Mouse (Mus musculus) lung, postnatal 0 days (tissue): ENCODE measurements around the gene Efna2.

Experiments
- CTCF ChIP-seq: IDR thresholded peaks from 2 replicates; pipeline ENCODE4 v1.5.1; 2016; ENCODE audit warnings: antibody characterized with exemption, mild to moderate bottlenecking
- EP300 ChIP-seq: IDR thresholded peaks from 2 replicates; pipeline ENCODE4 v1.6.1; 2016; ENCODE audit warnings: antibody characterized with exemption, mild to moderate bottlenecking, control low read depth

DNA sequence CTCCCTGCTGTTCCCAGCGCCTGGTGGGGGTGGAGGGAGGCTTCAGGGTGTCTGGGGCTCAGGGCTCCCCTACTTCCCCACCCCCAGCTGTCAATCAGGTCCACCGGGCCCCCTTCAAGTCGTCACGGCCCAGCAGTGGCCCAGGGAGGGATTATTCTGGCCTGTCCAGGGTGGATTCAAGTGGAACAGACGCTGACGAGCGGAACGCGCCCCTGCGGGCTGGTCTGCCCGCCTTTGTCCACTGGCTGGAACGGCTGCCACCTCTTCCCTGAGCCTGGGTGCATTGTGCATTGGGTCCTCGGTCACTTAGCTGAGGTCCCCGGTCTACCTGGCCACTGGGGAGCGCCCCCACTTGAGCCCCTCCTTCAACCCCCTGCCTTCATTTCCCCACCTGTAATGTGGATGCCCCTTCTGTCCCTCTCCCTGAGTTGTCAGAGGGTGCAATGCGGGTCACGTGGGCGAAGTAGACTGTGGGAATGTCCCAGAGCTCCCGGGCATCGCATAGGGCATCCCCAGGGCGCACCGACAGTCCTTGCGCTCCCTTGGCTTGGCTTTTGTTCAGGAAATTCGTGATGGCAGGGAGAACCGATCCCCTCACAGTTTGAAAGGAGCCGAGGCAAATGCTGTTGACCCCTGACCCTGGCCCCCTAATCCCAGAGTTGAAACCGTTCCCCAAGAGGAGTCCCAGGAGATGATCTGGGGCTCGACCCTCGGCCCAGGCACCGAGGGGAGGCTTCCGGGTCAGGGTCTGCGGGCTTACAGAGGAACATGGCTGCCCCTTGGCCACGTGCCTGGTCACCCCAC lies 17.7 kb downstream of the Efna2 start:
- TF ChIP-seq CTCF, result no peak
- TF ChIP-seq EP300, result no peak
